ENCODE assay signal across 23 mouse cellular contexts in the genomic region with DNA sequence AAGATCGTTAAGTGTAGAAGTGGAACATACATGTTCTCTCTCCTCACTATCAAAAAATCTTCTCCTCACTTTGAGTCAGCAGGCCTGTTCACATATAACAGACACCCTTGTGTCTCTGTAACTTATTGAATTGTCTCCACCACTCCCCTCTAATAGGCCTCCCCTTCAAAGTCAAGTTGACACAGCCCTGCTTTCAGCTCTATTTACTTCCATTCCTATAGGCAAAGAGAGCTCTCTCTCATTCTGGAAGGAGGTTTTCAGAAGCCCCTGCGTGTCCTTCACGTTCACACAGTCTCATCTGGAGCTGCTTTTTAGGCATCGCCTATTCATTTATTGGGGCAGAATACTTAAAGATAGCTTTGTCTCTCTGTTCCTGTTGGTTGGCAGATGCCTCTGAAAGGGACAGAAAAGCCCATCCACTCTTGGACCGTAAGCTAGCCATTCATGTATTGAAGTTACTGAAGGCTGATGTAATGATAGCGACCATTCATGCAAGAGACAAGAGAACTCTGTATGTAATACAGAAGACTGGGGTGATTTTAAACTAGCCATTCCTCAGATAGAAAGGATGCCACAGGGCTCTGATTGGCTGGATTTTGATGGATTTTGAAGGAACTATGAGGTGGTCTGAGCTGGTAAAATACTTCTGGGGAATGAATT.
A peak's percentile ranks its signal among the peaks of the same experiment; 100 is the strongest.
DNase-seq lines count a peak whose midpoint lies in the region; ATAC-seq lines count a peak whose summit lies in the region.
"Had no signal": no experiment of that assay in that cellular context is flagged by ENCODE, and none has a peak within 500 bp of the region (broad histone marks: within the 10 kb centered on the region; RNA-seq: fewer than 3 reads in every experiment).

No protein-coding gene starts in this region.

- no peak overlapping the region for H3K27ac ChIP-seq in forebrain, embryonic 11.5 days (ENCODE audit: low read depth, low read length)
- no peak overlapping the region for H3K27ac ChIP-seq in forebrain, embryonic 16.5 days (ENCODE audit: low read length)
- no peak overlapping the region for H3K27ac ChIP-seq in hindbrain, embryonic 12.5 days
- no peak overlapping the region for H3K27ac ChIP-seq in hindbrain, embryonic 10.5 days
- H3K27ac ChIP-seq: embryonic facial prominence, embryonic 10.5 days; heart, embryonic 10.5 days had no signal

- H3K4me3 ChIP-seq in forebrain, embryonic 11.5 days (ENCODE audit: low read depth, low read length): no peak overlapping the region
- no peak overlapping the region for H3K4me3 ChIP-seq in forebrain, embryonic 16.5 days (replicated peaks; ENCODE audit: low read length)
- H3K4me3 ChIP-seq in hindbrain, embryonic 12.5 days: no peak overlapping the region
- no peak overlapping the region for H3K4me3 ChIP-seq in hindbrain, embryonic 10.5 days
- H3K4me3 ChIP-seq: embryonic facial prominence, embryonic 10.5 days; heart, embryonic 10.5 days had no signal

- no peaks in the 10 kb centered on the region for H3K9me3 ChIP-seq in forebrain, embryonic 11.5 days (ENCODE audit: control insufficient read depth, low read length)
- H3K9me3 ChIP-seq in forebrain, embryonic 16.5 days (ENCODE audit: control insufficient read depth, low read length): no peaks in the 10 kb centered on the region
- no peaks in the 10 kb centered on the region for H3K9me3 ChIP-seq in hindbrain, embryonic 12.5 days (replicated peaks)
- H3K9me3 ChIP-seq in hindbrain, embryonic 10.5 days: no peaks in the 10 kb centered on the region
- H3K9me3 ChIP-seq: embryonic facial prominence, embryonic 10.5 days; G1E; heart, embryonic 10.5 days had no signal

- WGBS in forebrain, embryonic 11.5 days: 55% methylated on average over 6 of the region's 6 CpGs
- WGBS in forebrain, embryonic 16.5 days: 34% methylated on average over 6 of the region's 6 CpGs
- 56% methylated on average over 6 of the region's 6 CpGs for WGBS in hindbrain, embryonic 12.5 days
- WGBS in hindbrain, embryonic 10.5 days: 68% methylated on average over 6 of the region's 6 CpGs

- no peak for DNase-seq in forebrain, embryonic 11.5 days (ENCODE audit: low spot score)
- no peak for DNase-seq in hindbrain, embryonic 10.5 days (ENCODE audit: low spot score)
- DNase-seq in right cerebral cortex, postnatal 10 days (ENCODE audit: low spot score in 2 of 2): peak; percentile 22 to 27
- no peak for DNase-seq in right cerebral cortex, adult 18-20 months
- no peak for DNase-seq in urinary bladder, adult 18-20 months (ENCODE audit: low spot score in 2 of 2)
- no peak for DNase-seq in kidney, adult 18-20 months
- DNase-seq: adrenal gland, postnatal 14 days; B cell, adult 2 months; cerebellum, adult 2 months; cerebellum, postnatal 10 days; gastrocnemius, postnatal 10 days; heart, adult 18-20 months; heart, postnatal 10 days; heart, postnatal 4 days had no signal

- H3K27me3 ChIP-seq in forebrain, embryonic 11.5 days (ENCODE audit: control insufficient read depth, insufficient read depth, low read length): no peaks in the 10 kb centered on the region
- H3K27me3 ChIP-seq in forebrain, embryonic 16.5 days (replicated peaks; ENCODE audit: control insufficient read depth, insufficient read depth, low read length): no peaks in the 10 kb centered on the region
- no peaks in the 10 kb centered on the region for H3K27me3 ChIP-seq in hindbrain, embryonic 12.5 days
- H3K27me3 ChIP-seq in hindbrain, embryonic 10.5 days (ENCODE audit: insufficient read depth, poor library complexity, severe bottlenecking): no peaks in the 10 kb centered on the region

- H3K36me3 ChIP-seq in forebrain, embryonic 11.5 days (ENCODE audit: control insufficient read depth, insufficient read depth, low read length): no peaks in the 10 kb centered on the region
- H3K36me3 ChIP-seq in forebrain, embryonic 16.5 days (ENCODE audit: control insufficient read depth, insufficient read depth): no peaks in the 10 kb centered on the region
- H3K36me3 ChIP-seq in hindbrain, embryonic 12.5 days: no peaks in the 10 kb centered on the region
- no peaks in the 10 kb centered on the region for H3K36me3 ChIP-seq in hindbrain, embryonic 10.5 days
- H3K36me3 ChIP-seq: embryonic facial prominence, embryonic 10.5 days; G1E; heart, embryonic 10.5 days had no signal

- no peaks in the 10 kb centered on the region for H3K4me1 ChIP-seq in forebrain, embryonic 11.5 days (replicated peaks; ENCODE audit: control insufficient read depth, insufficient read depth, low read length)
- H3K4me1 ChIP-seq in forebrain, embryonic 16.5 days (replicated peaks; ENCODE audit: control insufficient read depth, insufficient read depth, low read length): no peaks in the 10 kb centered on the region
- no peaks in the 10 kb centered on the region for H3K4me1 ChIP-seq in hindbrain, embryonic 12.5 days
- H3K4me1 ChIP-seq in hindbrain, embryonic 10.5 days (replicated peaks): no peaks in the 10 kb centered on the region
- H3K4me1 ChIP-seq: embryonic facial prominence, embryonic 10.5 days; heart, embryonic 10.5 days had no signal

- 0 out of 2 replicates have a peak, but pooled peaks have one; percentile 44 for ATAC-seq in forebrain, embryonic 11.5 days (replicated peaks; ENCODE audit: low FRiP score)
- ATAC-seq in forebrain, embryonic 16.5 days: no peak
- ATAC-seq in hindbrain, embryonic 12.5 days (ENCODE audit: low FRiP score): peak; percentile 72; the same call in 1 of the 2 replicates
- ATAC-seq: activated CD4-positive, CD25-positive, alpha-beta regulatory T cell, adult 4 months; CD4-positive, CD25-positive, alpha-beta regulatory T cell, adult 4 months; inflammation-experienced regulatory T-cells, adult 6 months; intestine, postnatal 0 days had no signal

- no peak overlapping the region for H3K9ac ChIP-seq in forebrain, embryonic 11.5 days (ENCODE audit: low read length)
- H3K9ac ChIP-seq in forebrain, embryonic 16.5 days (replicated peaks; ENCODE audit: low read depth, low read length): no peak overlapping the region
- no peak overlapping the region for H3K9ac ChIP-seq in hindbrain, embryonic 12.5 days

- H3K4me2 ChIP-seq in forebrain, embryonic 11.5 days (ENCODE audit: low read depth, low read length, severe bottlenecking): no peak overlapping the region
- H3K4me2 ChIP-seq in forebrain, embryonic 16.5 days (ENCODE audit: low read length): no peak overlapping the region
- no peak overlapping the region for H3K4me2 ChIP-seq in hindbrain, embryonic 12.5 days (replicated peaks)

Comparison
In these comparisons a context has a peak if more than half of its experiments do, and no peak if none do; other contexts are left out.
1. DNase-seq: peak in right cerebral cortex, postnatal 10 days (2 of 2); none in forebrain, embryonic 11.5 days (single experiment), hindbrain, embryonic 10.5 days (single experiment), right cerebral cortex, adult 18-20 months (single experiment), urinary bladder, adult 18-20 months (0 of 2) and kidney, adult 18-20 months (single experiment).